Mouse (Mus musculus): ENCODE measurements around the gene Scfd2.

DNA sequence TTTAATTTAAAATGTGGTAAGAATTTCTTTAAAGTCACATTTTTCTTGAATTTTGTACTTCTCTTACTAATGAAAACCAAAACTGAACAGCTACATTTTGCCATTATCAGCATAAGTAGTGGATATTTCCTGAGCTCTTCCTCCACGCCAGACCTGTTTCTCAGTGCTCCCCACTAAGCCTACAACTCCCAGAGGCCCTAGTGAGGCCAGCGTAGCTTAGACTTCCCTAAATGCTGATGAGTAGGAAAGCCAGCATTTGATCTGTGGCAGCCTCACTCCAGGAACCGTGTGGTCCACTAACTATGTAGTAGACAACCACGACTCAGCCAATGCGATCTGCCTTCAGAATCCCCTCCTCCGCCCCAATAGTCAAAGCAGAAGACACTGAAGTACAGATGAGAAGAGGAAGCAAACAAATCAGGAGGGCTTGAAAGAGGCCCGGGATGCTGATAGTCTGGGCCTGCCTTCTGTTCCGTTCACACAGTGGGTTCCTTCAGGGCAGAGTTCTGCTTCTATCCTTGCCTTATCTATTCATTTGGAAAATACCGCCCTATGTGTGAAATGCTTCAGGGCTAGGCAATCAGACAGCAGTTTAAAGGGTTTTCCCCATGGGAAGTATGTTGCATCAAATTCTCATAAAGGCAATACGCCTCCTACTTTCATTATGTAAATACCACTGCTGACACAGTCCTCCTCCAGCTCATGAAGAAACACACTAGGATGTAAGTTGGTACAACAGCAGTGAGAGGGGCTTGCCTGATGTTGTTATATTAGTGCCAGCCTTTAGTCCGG, 183.3 kb downstream of the Scfd2 start:
- TF ChIP-seq POLR2A (IDR thresholded peaks at IDR 0.05; ENCODE audit: borderline replicate concordance, control insufficient read depth, low read depth, low read length) (no peak), CTCF (IDR thresholded peaks at IDR 0.05; ENCODE audit: control insufficient read depth, insufficient read depth, low read length) (no peak)

All from bone marrow, adult 2 months (tissue).